Mouse (Mus musculus): Measurements from ENCODE around the gene Slc2a9. TPM values are rescaled to one million over a fixed set of nuclear protein-coding genes. Genes with fewer than 3 reads are reported as not detected.

Slc2a9 gene
- polyA plus RNA-seq, 1 experiment from 2014 or later, result 0.41 TPM

- Histone ChIP-seq H3K27me3 (ENCODE audit: low read depth, poor library complexity, severe bottlenecking) (no peaks in the 10 kb centered on the region), H3K36me3 (peaks cover 98% of the 10 kb centered on the region)
- 93% methylated on average over 4 of the region's 4 CpGs for WGBS
Measured at GRCm38 (mm10) chr5:38532084-38532483, 29.1 kb upstream of the Slc2a9 start.

GRCm38 (mm10) chr5:38529724-38530428, 26.9 kb upstream of the Slc2a9 start:
- H3K4me3 ChIP-seq, result no peak overlapping the region
- 83% methylated on average over 6 of the region's 6 CpGs for WGBS
- peaks cover 98% of the 10 kb centered on the region for H3K36me3 ChIP-seq
- no peak for DNase-seq (ENCODE audit: low spot score)
- H3K9me3 ChIP-seq (replicated peaks), result no peaks in the 10 kb centered on the region
- no peaks in the 10 kb centered on the region for H3K27me3 ChIP-seq (ENCODE audit: low read depth, poor library complexity, severe bottlenecking)
- H3K27ac ChIP-seq (replicated peaks), result no peak overlapping the region
- no peaks in the 10 kb centered on the region for H3K4me1 ChIP-seq

More at GRCm38 (mm10) chr5:38532084-38532483, 29.1 kb upstream of the Slc2a9 start:
- Histone ChIP-seq H3K4me3 (no peak overlapping the region), H3K9me3 (replicated peaks) (no peaks in the 10 kb centered on the region), H3K4me1 (no peaks in the 10 kb centered on the region), H3K27ac (replicated peaks) (no peak overlapping the region)
- no peak for DNase-seq (ENCODE audit: low spot score)

- no peaks in the 10 kb centered on the region for H3K4me1 ChIP-seq
- H3K4me3 ChIP-seq, result no peak overlapping the region
- no peak for DNase-seq (ENCODE audit: low spot score)
- 94% methylated on average over 5 of the region's 5 CpGs for WGBS
- H3K9me3 ChIP-seq (replicated peaks), result no peaks in the 10 kb centered on the region
- H3K27me3 ChIP-seq (ENCODE audit: low read depth, poor library complexity, severe bottlenecking), result no peaks in the 10 kb centered on the region
- peaks cover 31% of the 10 kb centered on the region for H3K36me3 ChIP-seq
- no peak overlapping the region for H3K27ac ChIP-seq (replicated peaks)
Measured at GRCm38 (mm10) chr5:38522977-38523376, 20.0 kb upstream of the Slc2a9 start.

- no peak overlapping the region for H3K27ac ChIP-seq (replicated peaks)
- DNase-seq (ENCODE audit: low spot score), result no peak
- H3K4me3 ChIP-seq, result no peak overlapping the region
- peaks cover 9% of the 10 kb centered on the region for H3K36me3 ChIP-seq
- H3K4me1 ChIP-seq, result no peaks in the 10 kb centered on the region
- no peaks in the 10 kb centered on the region for H3K27me3 ChIP-seq (ENCODE audit: low read depth, poor library complexity, severe bottlenecking)
- WGBS, result 37% methylated on average over 1 of the region's 1 CpGs
- no peaks in the 10 kb centered on the region for H3K9me3 ChIP-seq (replicated peaks)
Measured at GRCm38 (mm10) chr5:38520838-38521237, 17.9 kb upstream of the Slc2a9 start.

GRCm38 (mm10) chr5:38516267-38516666, 13.3 kb upstream of the Slc2a9 start:
- no peak overlapping the region for H3K4me3 ChIP-seq
- peaks cover 16% of the 10 kb centered on the region for H3K4me1 ChIP-seq
- no peaks in the 10 kb centered on the region for H3K27me3 ChIP-seq (ENCODE audit: low read depth, poor library complexity, severe bottlenecking)
- no peaks in the 10 kb centered on the region for H3K9me3 ChIP-seq (replicated peaks)
- no peak overlapping the region for H3K27ac ChIP-seq (replicated peaks)
- 67% methylated on average over 6 of the region's 6 CpGs for WGBS
- DNase-seq (ENCODE audit: low spot score), result peak; percentile 22
- H3K36me3 ChIP-seq, result no peaks in the 10 kb centered on the region

- Histone ChIP-seq H3K4me3 (no peak overlapping the region), H3K27me3 (ENCODE audit: low read depth, poor library complexity, severe bottlenecking) (no peaks in the 10 kb centered on the region), H3K9me3 (replicated peaks) (no peaks in the 10 kb centered on the region), H3K36me3 (no peaks in the 10 kb centered on the region), H3K4me1 (peaks cover 16% of the 10 kb centered on the region), H3K27ac (replicated peaks) (no peak overlapping the region)
- no peak for DNase-seq (ENCODE audit: low spot score)
- 20% methylated on average over 2 of the region's 2 CpGs for WGBS
Measured at GRCm38 (mm10) chr5:38512991-38513390, 10.0 kb upstream of the Slc2a9 start.

GRCm38 (mm10) chr5:38509568-38509967, 6.6 kb upstream of the Slc2a9 start:
- Histone ChIP-seq H3K4me3 (no peak overlapping the region), H3K36me3 (no peaks in the 10 kb centered on the region), H3K9me3 (replicated peaks) (no peaks in the 10 kb centered on the region), H3K4me1 (peaks cover 16% of the 10 kb centered on the region), H3K27me3 (ENCODE audit: low read depth, poor library complexity, severe bottlenecking) (no peaks in the 10 kb centered on the region), H3K27ac (replicated peaks) (no peak overlapping the region)
- no peak for DNase-seq (ENCODE audit: low spot score)
- WGBS, result 86% methylated on average over 4 of the region's 4 CpGs

- Histone ChIP-seq H3K4me3 (no peak overlapping the region), H3K36me3 (no peaks in the 10 kb centered on the region), H3K27me3 (ENCODE audit: low read depth, poor library complexity, severe bottlenecking) (no peaks in the 10 kb centered on the region), H3K27ac (replicated peaks) (no peak overlapping the region; the same call in 1 of the 2 replicates), H3K4me1 (no peaks in the 10 kb centered on the region), H3K9me3 (replicated peaks) (no peaks in the 10 kb centered on the region)
- no peak for DNase-seq (ENCODE audit: low spot score)
- 73% methylated on average over 3 of the region's 3 CpGs for WGBS
Measured at GRCm38 (mm10) chr5:38505435-38505765, 2.5 kb upstream of the Slc2a9 start.

GRCm38 (mm10) chr5:38504747-38505434, 1.9 kb upstream of the Slc2a9 start:
- Histone ChIP-seq H3K36me3 (no peaks in the 10 kb centered on the region), H3K4me1 (no peaks in the 10 kb centered on the region), H3K27me3 (ENCODE audit: low read depth, poor library complexity, severe bottlenecking) (no peaks in the 10 kb centered on the region), H3K4me3 (no peak overlapping the region), H3K27ac (replicated peaks) (no peak overlapping the region; the same call in 1 of the 2 replicates), H3K9me3 (replicated peaks) (no peaks in the 10 kb centered on the region)
- DNase-seq (ENCODE audit: low spot score), result no peak
- WGBS, result 73% methylated on average over 6 of the region's 6 CpGs

GRCm38 (mm10) chr5:38504116-38504515, 1.2 kb upstream of the Slc2a9 start:
- Histone ChIP-seq H3K9me3 (replicated peaks) (no peaks in the 10 kb centered on the region), H3K27ac (replicated peaks) (no peak overlapping the region), H3K36me3 (no peaks in the 10 kb centered on the region), H3K4me3 (no peak overlapping the region), H3K27me3 (ENCODE audit: low read depth, poor library complexity, severe bottlenecking) (no peaks in the 10 kb centered on the region), H3K4me1 (no peaks in the 10 kb centered on the region)
- no peak for DNase-seq (ENCODE audit: low spot score)
- 88% methylated on average over 1 of the region's 1 CpGs for WGBS

- Histone ChIP-seq H3K27me3 (ENCODE audit: low read depth, poor library complexity, severe bottlenecking) (no peaks in the 10 kb centered on the region), H3K27ac (replicated peaks) (no peak overlapping the region), H3K4me1 (no peaks in the 10 kb centered on the region), H3K9me3 (replicated peaks) (no peaks in the 10 kb centered on the region), H3K36me3 (no peaks in the 10 kb centered on the region), H3K4me3 (no peak overlapping the region)
- DNase-seq (ENCODE audit: low spot score), result no peak
- 92% methylated on average over 8 of the region's 8 CpGs for WGBS
Measured at GRCm38 (mm10) chr5:38500043-38500442, 2.9 kb downstream of the Slc2a9 start.

- Histone ChIP-seq H3K4me3 (no peak overlapping the region), H3K4me1 (no peaks in the 10 kb centered on the region), H3K36me3 (no peaks in the 10 kb centered on the region), H3K27me3 (ENCODE audit: low read depth, poor library complexity, severe bottlenecking) (no peaks in the 10 kb centered on the region), H3K9me3 (replicated peaks) (no peaks in the 10 kb centered on the region), H3K27ac (replicated peaks) (no peak overlapping the region)
- no peak for DNase-seq (ENCODE audit: low spot score)
- WGBS, result 86% methylated on average over 7 of the region's 7 CpGs
Measured at GRCm38 (mm10) chr5:38499316-38499811, 3.6 kb downstream of the Slc2a9 start.

GRCm38 (mm10) chr5:38498479-38498878, 4.5 kb downstream of the Slc2a9 start:
- Histone ChIP-seq H3K27ac (replicated peaks) (no peak overlapping the region), H3K9me3 (replicated peaks) (no peaks in the 10 kb centered on the region), H3K4me3 (no peak overlapping the region), H3K27me3 (ENCODE audit: low read depth, poor library complexity, severe bottlenecking) (no peaks in the 10 kb centered on the region), H3K36me3 (no peaks in the 10 kb centered on the region), H3K4me1 (no peaks in the 10 kb centered on the region)
- DNase-seq (ENCODE audit: low spot score), result no peak
- 80% methylated on average over 5 of the region's 5 CpGs for WGBS

Measured in midbrain, embryonic 10.5 days (tissue).